Mouse (Mus musculus) hindbrain, embryonic 10.5 days (tissue): ENCODE measurements around the gene Zscan29. TPM values are rescaled to one million over a fixed set of nuclear protein-coding genes. Genes with fewer than 3 reads are reported as not detected.

Source experiments
- DNase-seq: peaks from one replicate; pipeline ENCODE4 v3.0.0-alpha.2; 2017; ENCODE audit warnings: low spot score
- H3K27ac ChIP-seq: fragments of 300-500 bp; sonication (generic); 2 replicates; pipeline ENCODE4 v1.5.1; 2016; ENCODE audit warnings: mild to moderate bottlenecking, moderate library complexity
- H3K27me3 ChIP-seq: fragments of 300-500 bp; sonication (generic); 2 replicates; pipeline ENCODE4 v1.6.1; 2016; ENCODE audit warnings: mild to moderate bottlenecking; ENCODE audit not compliant: poor library complexity, insufficient read depth, severe bottlenecking
- H3K36me3 ChIP-seq: fragments of 300-500 bp; sonication (generic); 2 replicates; pipeline ENCODE4 v1.6.1; 2016; ENCODE audit warnings: mild to moderate bottlenecking, moderate library complexity
- H3K4me1 ChIP-seq: fragments of 300-500 bp; sonication (generic); replicated peaks from 2 replicates; pipeline ENCODE4 v1.6.1; 2016; ENCODE audit warnings: mild to moderate bottlenecking
- H3K4me3 ChIP-seq: fragments of 300-500 bp; sonication (generic); 2 replicates; pipeline ENCODE4 v1.5.1; 2016; ENCODE audit warnings: mild to moderate bottlenecking, moderate library complexity
- H3K9me3 ChIP-seq: fragments of 300-500 bp; sonication (generic); 2 replicates; pipeline ENCODE4 v1.6.1; 2016; ENCODE audit warnings: mild to moderate bottlenecking, moderate library complexity
- WGBS: fragments of 180-500 bp; shearing (Covaris S2); methylation state at CpG from one replicate; pipeline ENCODE4 v1.1.7; 2016; 5-methylcytosine and 5-hydroxymethylcytosine counted together
- polyA plus RNA-seq: library from polyadenylated mRNA; unstranded; fragments of >200 nt; fragmentation: Nextera tagmentation; extraction: Ambion mirVana; gene quantifications from 2 replicates; pipeline ENCODE4 v1.2.1, GENCODE M21; 2016

Zscan29 gene
- 11.8 and 13.6 TPM in 2 replicates for polyA plus RNA-seq

DNA sequence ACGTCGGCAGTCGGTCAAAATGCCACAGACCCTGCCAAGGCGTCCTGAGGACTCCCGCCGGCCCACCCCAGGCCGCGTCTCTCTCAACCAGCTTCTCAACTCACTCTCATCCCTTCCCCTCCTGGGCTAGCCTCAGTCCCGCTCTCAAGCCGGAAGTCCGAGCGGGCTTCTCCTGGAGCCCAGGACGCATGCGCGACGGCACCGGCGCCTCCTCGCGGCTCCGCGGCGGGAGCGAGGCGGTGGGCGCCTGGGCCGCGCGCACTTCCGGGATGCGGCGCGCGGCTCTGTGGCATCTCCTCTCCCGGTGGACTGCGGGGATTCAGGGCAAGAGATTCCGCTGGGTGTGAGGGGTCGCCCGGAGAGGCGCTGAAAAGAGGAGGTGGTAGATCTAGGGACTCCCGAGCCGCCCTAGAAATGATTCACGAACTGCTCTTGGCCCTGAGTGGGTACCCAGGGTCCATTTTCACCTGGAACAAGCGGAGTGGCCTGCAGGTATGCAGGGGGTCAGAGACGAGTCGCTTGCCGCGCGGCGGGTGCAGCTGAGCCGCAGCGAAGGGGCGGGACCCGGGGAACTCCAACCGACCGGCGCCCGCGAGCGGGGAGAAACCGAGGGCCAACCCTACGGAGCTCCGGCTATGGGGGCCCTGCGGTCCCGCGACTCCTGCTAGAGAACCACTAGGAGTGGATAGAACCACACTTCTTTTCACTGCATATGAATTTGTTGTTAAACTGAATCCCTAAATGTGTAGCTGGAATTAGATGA lies at the start of gene Zscan29:
Zscan29 (minus strand) TSS at position 146 of the 763 bp plus-strand sequence.
- H3K27me3 ChIP-seq: no peaks in the 10 kb centered on the region
- peaks cover 50% of the 10 kb centered on the region for H3K36me3 ChIP-seq
- H3K4me1 ChIP-seq: peaks cover 26% of the 10 kb centered on the region
- peak within 1 kb of the TSS; percentile 94 for H3K27ac ChIP-seq
- 0% methylated on average over 66 of the region's 66 CpGs for WGBS
- no peaks in the 10 kb centered on the region for H3K9me3 ChIP-seq
- peak; percentile 92 for DNase-seq
- H3K4me3 ChIP-seq: peak within 1 kb of the TSS; percentile 91

DNA sequence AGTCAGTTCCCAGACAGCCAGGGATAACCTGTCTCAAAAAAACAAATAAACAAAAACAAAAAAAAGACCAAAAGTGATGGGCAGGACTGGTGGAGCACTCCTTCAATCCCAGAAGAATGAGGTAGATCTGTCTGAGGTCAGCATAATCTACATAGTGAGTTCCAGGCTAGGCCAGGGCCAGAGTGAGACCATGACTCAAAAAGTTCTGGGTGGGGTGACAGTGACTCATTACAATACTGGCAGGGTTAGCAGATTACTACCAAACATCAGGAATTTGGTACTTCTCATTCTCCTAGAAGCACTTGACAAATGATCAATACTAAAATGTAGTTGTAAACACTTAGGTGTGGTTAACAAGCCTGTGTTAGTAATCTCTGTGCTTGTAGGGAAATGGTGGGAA lies 49.1 kb upstream of the Zscan29 start:
- H3K27ac ChIP-seq: no peak overlapping the region
- no peaks in the 10 kb centered on the region for H3K27me3 ChIP-seq
- no peak overlapping the region for H3K4me3 ChIP-seq
- DNase-seq: no peak
- peaks cover 99% of the 10 kb centered on the region for H3K36me3 ChIP-seq
- H3K9me3 ChIP-seq: no peaks in the 10 kb centered on the region
- peaks cover 3% of the 10 kb centered on the region; the same call in 1 of the 2 replicates for H3K4me1 ChIP-seq

DNA sequence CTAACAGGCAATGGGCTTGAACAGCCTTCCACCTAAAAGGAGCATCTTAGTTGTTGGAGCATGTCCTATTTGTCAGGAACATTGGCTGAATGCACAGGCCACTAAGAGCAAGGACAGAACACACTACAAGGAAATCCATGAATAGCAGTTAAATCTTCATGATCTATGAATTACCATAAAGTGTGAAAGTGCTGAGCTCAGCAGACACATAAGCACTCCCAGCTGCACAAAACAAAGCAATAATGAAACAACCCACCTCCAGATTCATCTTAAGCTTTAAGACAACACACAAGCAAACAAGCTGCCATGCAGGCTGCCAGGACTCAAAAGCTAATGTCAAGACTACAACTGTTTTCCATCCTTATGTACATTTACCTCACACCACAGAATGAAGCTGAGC lies 48.3 kb upstream of the Zscan29 start:
- Histone ChIP-seq H3K27me3 (no peaks in the 10 kb centered on the region), H3K9me3 (no peaks in the 10 kb centered on the region), H3K4me1 (peaks cover 3% of the 10 kb centered on the region; the same call in 1 of the 2 replicates), H3K27ac (no peak overlapping the region), H3K36me3 (peaks cover 99% of the 10 kb centered on the region), H3K4me3 (no peak overlapping the region)
- DNase-seq: no peak

DNA sequence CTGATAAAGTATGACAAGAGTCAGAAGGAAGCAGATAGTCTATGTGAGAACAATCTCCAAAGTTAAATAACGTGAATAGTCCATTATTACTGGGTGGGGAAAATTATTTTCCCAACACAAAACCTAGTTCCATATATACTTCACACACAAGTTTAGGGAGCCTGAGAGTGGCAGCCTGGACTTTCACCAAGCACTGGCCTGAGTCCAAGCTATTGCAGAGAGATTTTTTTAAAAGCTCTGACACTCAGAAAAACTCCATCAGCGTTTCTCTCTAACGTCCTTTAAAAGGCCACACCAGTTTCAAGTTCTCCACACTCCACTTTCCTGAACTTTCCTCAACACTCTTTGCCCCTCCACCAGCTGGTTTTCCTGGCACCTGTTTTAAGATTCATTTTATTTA lies 43.6 kb upstream of the Zscan29 start:
- Histone ChIP-seq H3K9me3 (no peaks in the 10 kb centered on the region), H3K4me3 (no peak overlapping the region), H3K27me3 (no peaks in the 10 kb centered on the region), H3K27ac (no peak overlapping the region), H3K4me1 (no peaks in the 10 kb centered on the region), H3K36me3 (peaks cover 100% of the 10 kb centered on the region)
- WGBS: 97% methylated on average over 3 of the region's 3 CpGs
- DNase-seq: no peak

DNA sequence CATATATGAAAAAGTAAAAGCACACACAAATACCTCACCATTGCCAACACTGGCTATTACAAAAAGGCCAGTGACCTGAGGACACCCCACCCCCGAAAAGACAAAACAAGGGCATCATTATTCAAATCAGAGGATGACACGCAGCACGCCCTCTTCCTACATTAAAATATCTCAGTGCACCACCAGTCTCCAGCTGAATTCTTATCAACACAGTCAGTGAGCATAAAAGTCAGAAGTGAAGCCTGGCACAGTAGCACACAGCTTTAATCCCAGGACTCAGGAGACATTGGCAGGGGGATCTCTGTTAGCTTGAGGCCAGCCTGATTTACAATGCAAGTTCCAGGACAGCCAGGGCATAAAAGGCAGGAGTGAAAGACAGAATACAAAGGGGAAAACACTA lies 35.6 kb upstream of the Zscan29 start:
- Histone ChIP-seq H3K4me3 (no peak overlapping the region), H3K36me3 (peaks cover 100% of the 10 kb centered on the region), H3K27me3 (no peaks in the 10 kb centered on the region), H3K27ac (no peak overlapping the region), H3K9me3 (no peaks in the 10 kb centered on the region), H3K4me1 (no peaks in the 10 kb centered on the region)
- WGBS: 92% methylated on average over 3 of the region's 3 CpGs
- no peak for DNase-seq

DNA sequence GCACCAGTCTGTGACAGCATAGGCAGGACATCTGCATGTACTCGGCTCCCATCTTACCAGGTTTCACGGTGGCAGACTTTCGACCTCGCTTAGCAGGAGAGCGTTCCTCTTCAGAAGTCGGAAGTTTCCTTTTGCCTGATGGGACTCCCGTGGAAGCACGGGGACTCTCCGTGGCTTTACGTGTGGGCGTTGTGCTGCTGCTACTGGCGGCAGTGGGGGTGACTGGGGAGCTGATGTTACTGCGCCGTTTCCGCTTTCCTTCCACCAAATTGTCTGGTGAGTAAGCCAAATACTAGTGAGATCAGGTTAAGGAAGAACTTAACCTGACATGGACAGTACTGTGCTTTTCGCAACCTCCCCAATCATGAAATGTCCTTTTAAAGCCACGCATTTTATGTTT lies 33.4 kb upstream of the Zscan29 start:
- DNase-seq: no peak
- no peak overlapping the region for H3K4me3 ChIP-seq
- WGBS: 95% methylated on average over 17 of the region's 17 CpGs
- no peaks in the 10 kb centered on the region for H3K27me3 ChIP-seq
- no peaks in the 10 kb centered on the region for H3K4me1 ChIP-seq
- H3K27ac ChIP-seq: no peak overlapping the region
- H3K36me3 ChIP-seq: peaks cover 100% of the 10 kb centered on the region
- H3K9me3 ChIP-seq: no peaks in the 10 kb centered on the region

DNA sequence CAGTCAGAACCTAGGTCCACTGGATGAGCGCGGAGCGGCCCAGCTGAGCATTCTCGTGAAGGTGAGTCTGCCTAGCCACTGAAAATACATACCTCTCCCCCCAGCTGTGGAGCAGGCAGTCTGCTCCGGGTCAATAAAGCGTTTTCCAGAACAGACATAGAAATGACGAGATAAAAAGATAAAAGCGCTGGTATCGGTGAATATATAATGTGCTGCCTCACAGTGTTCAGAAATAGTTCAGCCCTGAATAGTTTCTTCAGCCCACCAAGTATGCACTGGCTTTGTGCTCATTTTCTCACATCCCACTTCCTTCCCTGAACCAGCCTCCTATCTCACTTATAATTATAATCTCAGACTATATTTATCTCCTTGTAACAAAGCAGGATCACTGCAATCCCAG lies 24.5 kb upstream of the Zscan29 start:
- no peaks in the 10 kb centered on the region for H3K9me3 ChIP-seq
- H3K4me3 ChIP-seq: no peak overlapping the region
- peaks cover 98% of the 10 kb centered on the region for H3K36me3 ChIP-seq
- H3K27me3 ChIP-seq: no peaks in the 10 kb centered on the region
- DNase-seq: no peak
- WGBS: 93% methylated on average over 9 of the region's 9 CpGs
- H3K4me1 ChIP-seq: no peaks in the 10 kb centered on the region
- H3K27ac ChIP-seq: no peak overlapping the region

DNA sequence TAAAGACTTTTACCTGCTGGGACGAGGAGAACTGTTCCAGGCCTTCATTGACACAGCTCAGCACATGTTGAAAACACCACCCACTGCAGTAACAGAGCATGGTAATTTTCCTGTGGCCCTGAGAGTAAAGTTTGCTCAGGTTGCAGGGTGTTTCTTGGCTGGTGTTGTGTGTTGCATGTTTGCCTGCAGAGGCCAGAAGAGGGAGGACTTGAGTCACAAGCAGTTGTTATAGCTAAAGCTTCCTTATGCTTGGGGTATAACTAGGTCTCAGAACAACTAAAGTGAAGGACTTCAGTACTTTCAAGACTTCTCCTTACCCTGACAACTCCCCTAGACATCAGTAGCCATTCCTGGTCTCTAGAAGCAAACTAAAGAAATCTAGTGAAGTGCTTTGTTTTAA lies 17.6 kb upstream of the Zscan29 start:
- peaks cover 98% of the 10 kb centered on the region for H3K36me3 ChIP-seq
- DNase-seq: no peak
- H3K27me3 ChIP-seq: no peaks in the 10 kb centered on the region
- 76% methylated on average over 1 of the region's 1 CpGs for WGBS
- no peaks in the 10 kb centered on the region for H3K9me3 ChIP-seq
- H3K27ac ChIP-seq: no peak overlapping the region
- no peaks in the 10 kb centered on the region for H3K4me1 ChIP-seq
- no peak overlapping the region for H3K4me3 ChIP-seq

DNA sequence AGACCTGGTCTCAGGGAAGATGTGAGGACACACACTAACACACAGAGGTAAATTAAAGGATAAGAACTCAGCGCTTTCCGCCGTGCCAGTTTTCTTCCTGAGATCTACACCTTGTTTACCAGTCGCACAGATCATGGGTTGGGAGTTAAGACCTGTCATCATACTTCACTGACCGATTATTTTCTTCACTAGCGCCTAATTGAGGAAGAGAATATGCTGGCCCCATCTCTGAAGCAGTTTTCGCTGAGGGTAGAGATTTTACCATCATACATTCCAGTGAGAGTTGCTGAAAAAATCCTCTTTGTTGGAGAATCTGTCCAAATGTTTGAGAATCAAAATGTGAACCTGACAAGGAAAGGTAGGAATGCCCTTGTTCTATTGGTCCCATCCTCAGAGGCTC lies 13.2 kb upstream of the Zscan29 start:
- Histone ChIP-seq H3K4me3 (no peak overlapping the region), H3K36me3 (peaks cover 99% of the 10 kb centered on the region), H3K27ac (no peak overlapping the region), H3K9me3 (no peaks in the 10 kb centered on the region), H3K4me1 (no peaks in the 10 kb centered on the region), H3K27me3 (no peaks in the 10 kb centered on the region)
- DNase-seq: no peak
- WGBS: 93% methylated on average over 7 of the region's 7 CpGs

DNA sequence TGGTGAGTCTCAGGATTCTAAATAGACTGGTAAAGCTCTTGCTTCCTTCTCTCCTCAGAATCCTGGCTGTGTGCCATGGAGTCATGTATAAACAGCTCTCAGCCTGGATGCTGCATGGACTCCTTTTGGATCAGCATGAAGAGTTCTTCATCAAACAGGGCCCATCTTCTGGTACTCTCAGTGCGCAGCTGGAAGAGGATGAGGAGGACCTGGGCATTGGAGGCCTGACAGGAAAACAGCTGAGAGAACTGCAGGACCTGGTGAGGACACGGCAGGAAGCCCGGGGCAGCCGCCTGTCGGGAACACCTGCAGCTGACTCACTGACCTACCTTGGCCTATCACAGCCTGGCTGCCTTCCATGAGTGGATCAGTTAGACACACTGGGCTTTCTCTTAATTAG lies 12.5 kb upstream of the Zscan29 start:
- Histone ChIP-seq H3K27ac (no peak overlapping the region), H3K4me3 (no peak overlapping the region), H3K4me1 (no peaks in the 10 kb centered on the region), H3K27me3 (no peaks in the 10 kb centered on the region), H3K9me3 (no peaks in the 10 kb centered on the region), H3K36me3 (peaks cover 99% of the 10 kb centered on the region)
- WGBS: 94% methylated on average over 5 of the region's 5 CpGs
- DNase-seq: no peak

DNA sequence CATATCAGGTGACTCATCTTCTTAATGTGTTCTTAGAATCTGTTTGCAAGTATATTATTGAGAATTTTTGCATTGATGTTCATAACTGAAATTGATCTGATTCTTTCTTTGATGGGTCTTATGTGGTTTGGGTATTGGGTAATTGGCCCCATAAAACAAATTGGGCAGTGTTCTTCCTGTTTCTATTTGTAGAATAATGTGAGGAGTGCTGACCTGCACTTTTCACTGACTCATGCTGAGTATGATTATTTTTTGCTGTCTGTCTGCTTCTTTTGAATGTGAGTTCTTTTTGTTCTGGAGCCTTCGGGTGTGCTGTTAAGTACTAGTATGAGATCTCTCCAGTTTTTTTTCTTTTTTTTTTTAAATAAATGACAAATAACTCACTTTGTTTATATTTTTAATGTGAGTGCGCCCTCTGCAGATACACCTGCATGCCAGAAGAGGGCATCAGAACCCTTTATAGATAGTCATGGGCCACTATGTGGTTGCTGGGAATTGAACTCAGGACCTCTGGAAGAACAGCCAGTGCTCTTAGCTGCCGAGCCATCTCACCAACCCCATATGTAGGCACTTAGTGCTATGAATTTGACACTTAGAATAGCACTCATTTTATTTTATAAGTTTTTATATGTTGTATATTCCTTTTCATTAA lies 8.0 kb upstream of the Zscan29 start:
- Histone ChIP-seq H3K4me1 (no peaks in the 10 kb centered on the region), H3K36me3 (peaks cover 99% of the 10 kb centered on the region), H3K4me3 (no peak overlapping the region), H3K9me3 (no peaks in the 10 kb centered on the region), H3K27ac (no peak overlapping the region), H3K27me3 (no peaks in the 10 kb centered on the region)
- DNase-seq: no peak
- 91% methylated on average over 3 of the region's 3 CpGs for WGBS

DNA sequence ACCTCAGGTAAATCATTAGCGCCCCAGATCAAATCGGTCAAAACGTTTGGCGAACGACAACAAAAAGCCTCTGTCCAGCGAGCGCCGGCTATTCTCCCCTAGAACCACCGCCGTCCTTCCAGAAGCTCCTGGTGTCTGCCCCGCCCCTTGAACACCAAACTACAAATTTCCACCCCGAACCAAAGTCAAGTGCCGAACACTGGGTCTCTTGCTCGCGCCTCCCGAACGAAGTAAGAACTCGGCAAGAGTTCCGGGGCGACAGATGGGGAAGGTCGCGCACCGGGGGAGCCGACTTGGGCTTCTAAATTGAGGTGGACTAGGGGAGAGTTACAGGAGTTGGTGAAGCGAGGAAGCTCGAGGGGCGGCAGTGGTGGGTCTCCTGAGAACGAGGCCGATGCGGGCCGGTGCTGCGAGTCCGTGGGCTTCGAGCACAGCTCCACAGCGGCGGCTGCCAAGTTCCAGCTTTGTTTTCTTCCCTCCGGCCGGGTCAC lies 399 bp downstream of the Zscan29 start, which contains the start of gene Tubgcp4:
Tubgcp4 (plus strand) TSS at position 174 of the 491 bp plus-strand sequence.
- Histone ChIP-seq H3K9me3 (no peaks in the 10 kb centered on the region), H3K36me3 (peaks cover 50% of the 10 kb centered on the region), H3K27ac (peak within 1 kb of the TSS; percentile 94), H3K4me3 (peak within 1 kb of the TSS; percentile 91), H3K4me1 (peaks cover 26% of the 10 kb centered on the region), H3K27me3 (no peaks in the 10 kb centered on the region)
- under 1% methylated on average over 38 of the region's 38 CpGs for whole genome bisulfite sequencing
- DNase-seq: no peak

DNA sequence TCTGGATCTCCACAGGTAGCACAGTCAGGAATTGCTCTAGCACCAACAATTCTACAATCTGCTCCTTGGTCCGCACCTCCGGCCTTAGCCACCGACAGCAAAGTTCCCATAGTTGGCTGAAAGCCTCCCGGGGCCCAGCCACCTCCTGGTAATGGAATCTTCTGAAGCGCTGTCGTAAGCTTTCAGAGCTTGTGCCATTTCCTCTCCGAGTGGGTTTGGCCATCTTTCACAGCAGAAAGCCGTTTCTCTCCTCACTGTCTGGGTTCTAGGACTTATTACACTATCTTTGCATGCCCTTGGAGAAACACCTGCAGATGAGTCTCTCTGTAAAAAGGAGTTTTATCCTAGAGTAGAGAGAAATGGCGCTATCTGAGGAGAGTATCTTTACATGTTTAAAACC lies 1.0 kb downstream of the Zscan29 start:
- Histone ChIP-seq H3K27me3 (no peaks in the 10 kb centered on the region), H3K27ac (peak overlapping the region; percentile 94), H3K4me3 (peak overlapping the region; percentile 91), H3K4me1 (peaks cover 26% of the 10 kb centered on the region), H3K9me3 (no peaks in the 10 kb centered on the region), H3K36me3 (peaks cover 48% of the 10 kb centered on the region)
- 12% methylated on average over 9 of the region's 9 CpGs for WGBS
- DNase-seq: peak; percentile 25
